Mouse (Mus musculus): Measurements from ENCODE around the gene Exosc10.

Exosc10 gene

DNA sequence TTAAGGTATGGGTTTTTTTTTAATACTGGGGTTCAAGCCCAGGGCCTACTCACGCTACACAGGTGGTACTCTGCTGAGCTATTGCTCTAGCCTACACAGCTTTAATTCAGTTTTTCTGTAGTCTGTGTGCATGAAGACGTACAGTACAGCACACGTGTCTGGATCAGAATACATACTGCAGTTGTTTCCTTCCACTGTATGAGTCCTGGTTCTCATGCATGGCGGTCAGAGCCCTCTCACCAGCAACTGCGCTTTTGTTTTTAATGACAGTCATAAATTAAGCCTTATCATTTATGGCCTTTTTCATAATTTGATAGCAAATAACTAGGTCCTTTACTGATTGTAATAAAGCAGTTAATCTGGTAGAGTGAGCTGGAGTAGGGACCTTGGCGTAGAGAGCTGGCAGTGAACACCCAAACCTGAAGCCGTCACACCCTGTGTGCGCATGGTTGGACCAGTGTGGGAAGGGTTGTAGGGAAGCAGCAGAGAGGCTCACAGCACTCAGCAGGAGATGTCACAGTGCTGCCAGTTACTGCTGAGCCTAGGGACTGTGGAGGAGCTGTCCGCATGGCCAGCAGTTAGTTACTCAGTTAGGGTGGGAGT, 12.6 kb downstream of the Exosc10 start:
- no peak for DNase-seq (ENCODE audit: low spot score in 2 of 2)

DNA sequence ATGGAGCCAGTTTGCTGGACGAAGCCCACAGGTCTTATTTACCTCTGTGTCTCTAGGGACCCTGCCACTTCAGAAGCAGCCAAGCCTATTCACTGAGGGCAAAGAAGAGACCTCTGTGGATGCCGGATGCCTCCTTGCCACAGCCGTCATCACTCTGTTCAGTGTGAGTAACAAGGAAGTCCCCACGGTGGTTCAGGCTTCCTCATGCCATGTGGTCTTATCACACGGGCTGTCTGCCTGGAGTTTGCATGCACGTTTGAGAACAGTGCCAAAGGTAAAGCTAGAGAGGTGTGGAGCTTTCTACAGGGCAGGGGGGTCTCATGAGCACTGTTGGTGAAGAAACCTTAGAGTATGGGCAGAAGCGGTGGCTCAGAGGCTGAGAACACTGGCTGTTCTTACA, 15.0 kb downstream of the Exosc10 start:
- no peak for DNase-seq (ENCODE audit: low spot score in 2 of 2)

DNA sequence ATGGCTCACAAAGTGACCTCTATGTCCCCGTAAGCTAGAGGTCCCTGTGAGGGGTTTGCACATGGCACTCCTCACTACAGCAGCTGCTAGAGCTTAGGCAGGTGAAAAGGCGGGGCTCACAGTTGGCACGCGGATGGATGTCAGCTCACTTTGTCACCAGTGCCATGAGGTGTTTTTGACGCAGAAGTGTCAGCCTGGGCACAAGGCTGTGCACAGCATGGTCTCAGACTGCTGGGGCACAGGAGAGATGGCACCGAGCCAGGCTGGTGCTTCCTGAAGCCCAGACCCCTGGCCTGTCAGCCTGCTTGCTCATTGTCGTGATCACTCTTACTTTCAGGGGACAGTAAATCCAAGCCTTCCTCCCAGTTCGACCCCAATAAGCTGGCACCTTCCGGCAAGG, 22.5 kb downstream of the Exosc10 start:
- DNase-seq (ENCODE audit: low spot score in 2 of 2): no peak

DNA sequence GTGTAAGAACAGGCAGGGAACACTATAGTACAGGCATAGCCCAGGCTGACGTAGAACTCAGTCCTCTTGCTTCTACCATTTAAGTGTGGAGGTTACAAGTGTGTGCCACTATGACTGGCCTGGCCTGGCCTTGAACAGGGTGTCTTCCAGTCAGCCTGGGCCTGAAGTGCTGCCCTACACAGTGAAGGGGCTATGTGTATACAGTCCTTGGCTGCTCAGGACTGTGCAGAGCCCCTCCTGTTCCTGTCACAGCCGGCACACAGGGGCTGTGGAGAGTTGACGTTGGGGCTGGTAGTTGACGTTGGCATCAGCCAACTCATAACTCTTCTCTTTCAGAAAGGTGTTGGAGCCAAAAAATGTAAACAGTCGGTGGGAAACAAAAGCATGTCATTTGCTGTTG, 23.2 kb downstream of the Exosc10 start:
- DNase-seq (ENCODE audit: low spot score in 2 of 2): no peak

DNA sequence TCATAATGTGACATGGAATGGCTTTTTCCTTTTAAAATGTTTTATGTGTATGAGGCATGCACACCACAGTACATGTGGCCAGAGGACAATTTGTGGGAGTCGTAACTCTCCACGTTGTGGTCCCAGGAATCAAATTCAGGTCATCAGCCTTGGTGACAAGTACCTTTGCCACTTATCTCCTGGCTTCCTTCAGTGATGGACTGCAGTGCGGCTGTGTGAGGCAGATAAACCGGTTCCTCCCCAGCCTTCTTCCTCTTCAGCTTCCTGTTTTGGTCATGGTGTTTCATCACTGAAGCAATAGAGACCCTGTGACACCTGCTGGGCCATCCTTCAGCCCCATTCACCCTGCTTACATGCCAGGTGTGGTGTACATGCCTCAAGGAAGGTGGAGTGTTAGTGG, 25.0 kb downstream of the Exosc10 start:
- DNase-seq (ENCODE audit: low spot score in 2 of 2): no peak

DNA sequence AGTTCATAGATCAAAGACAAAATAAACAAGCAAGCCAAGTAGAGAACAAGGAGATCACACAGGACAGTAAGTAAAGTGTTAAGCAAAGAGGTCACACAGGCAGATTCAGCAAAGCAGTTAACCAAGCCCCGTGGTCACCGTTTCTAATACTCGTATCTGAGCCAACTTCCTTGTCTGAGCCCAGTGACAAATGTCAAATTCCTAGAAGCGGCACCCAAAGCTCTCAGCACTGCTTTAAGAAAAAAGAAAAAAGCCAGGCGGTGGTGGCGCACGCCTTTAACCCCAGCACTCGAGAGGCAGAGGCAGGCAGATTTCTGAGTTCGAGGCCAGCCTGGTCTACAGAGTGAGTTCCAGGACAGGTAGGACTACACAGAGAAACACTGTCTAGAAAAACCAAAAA, 28.4 kb downstream of the Exosc10 start:
- DNase-seq (ENCODE audit: low spot score in 2 of 2): no peak

DNA sequence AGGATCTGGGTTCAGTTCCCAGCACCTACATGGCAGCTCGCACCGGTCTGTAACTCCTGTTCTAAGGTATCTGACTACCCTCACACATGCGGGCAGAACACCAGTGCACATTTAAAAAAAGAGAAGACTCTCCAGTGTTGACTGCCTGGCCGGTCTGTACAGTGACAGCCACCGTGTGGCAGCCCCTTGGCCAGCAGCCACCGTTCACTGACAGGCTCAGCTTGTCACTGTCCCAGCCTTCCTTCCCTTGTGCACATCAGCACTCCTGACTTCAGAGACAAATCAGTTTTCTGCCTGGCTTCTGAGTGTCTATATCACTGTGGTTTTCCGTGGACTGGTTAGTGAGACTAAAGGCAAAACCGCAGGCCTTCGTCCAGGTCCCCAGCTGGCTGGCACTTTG, 30.6 kb downstream of the Exosc10 start:
- no peak for DNase-seq (ENCODE audit: low spot score in 2 of 2)

DNA sequence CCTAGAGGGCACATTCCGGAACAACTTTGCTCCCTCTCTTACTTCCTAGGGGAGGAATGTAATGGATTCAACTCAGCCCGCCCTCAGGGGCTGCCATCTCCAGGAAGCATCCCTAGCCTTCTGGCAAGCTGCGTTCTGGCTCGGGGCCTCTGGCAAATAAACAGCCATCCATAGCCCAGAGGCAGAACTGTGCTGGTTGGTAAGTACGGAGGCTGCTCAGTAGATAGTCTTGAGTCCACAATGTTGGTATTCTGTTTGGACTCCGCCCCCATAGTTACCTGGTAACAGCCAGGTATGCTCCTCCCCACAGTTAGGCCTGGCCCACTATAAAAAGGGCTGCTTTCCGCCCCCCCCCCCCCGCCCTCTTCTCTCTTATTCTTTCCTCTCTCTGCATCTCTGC, 31.3 kb downstream of the Exosc10 start:
- DNase-seq (ENCODE audit: low spot score in 2 of 2): no peak

DNA sequence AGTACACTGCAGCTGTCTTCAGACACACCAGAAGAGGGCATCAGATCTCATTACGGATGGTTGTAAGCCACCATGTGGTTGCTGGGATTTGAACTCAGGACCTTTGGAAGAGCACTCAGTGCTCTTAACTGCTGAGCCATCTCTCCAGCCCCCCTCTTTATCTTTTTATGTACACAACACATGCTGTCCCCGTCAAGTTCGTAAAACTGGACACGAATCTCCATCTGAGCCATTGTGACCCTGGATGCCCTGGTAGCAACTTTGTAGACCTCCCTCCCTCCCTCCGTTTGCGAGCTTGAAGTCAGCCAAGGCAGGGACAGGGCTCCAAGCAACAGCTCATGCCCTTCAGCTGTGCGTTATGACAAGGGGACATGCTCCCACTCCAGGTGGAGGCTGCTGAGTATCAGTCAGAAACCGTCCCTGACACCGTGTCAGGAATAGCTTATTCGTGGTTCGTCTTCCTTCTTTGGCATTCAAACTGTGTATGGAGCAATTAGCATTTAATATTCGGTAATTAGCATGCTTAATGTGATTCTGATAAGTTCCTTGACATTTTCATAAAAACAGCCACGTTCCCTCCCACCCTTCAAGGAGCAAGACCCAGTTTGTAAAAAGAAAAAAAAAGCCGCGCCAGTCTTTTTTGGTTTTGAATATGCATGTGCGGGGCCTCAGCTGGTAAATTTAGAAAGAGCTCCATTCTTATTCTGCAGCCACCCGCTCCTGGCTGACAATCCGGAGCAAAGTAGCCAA, 32.4 kb downstream of the Exosc10 start:
- no peak for DNase-seq (ENCODE audit: low spot score in 2 of 2)

DNA sequence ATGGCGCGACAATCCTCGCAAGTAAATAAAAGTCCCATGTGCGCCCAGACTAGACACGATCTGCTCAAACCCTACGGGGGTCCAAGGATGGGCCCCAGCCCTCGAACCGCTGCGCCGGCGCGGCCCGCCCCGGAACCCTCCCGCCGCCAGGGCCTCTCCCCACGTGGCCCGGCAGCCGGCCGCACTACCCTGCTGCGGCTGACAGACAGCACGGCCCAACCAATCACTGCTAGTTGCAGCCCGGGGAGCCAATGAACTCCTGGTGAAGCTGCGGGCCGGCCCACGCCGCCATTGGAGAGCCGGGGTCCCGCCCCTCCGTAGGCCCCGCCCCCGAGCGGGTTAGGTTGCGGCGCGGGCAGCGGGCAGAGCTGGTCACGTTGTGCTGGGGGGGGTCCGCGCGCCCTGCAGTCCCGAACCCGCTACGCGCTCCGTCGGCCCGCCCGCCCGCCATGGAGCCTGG, 33.0 kb downstream of the Exosc10 start, which contains the start of gene Srm:
Gene Srm (plus strand): TSS at position 333 of the 460 bp plus-strand sequence.
- DNase-seq (ENCODE audit: low spot score in 2 of 2): peak; percentile 91 to 95

DNA sequence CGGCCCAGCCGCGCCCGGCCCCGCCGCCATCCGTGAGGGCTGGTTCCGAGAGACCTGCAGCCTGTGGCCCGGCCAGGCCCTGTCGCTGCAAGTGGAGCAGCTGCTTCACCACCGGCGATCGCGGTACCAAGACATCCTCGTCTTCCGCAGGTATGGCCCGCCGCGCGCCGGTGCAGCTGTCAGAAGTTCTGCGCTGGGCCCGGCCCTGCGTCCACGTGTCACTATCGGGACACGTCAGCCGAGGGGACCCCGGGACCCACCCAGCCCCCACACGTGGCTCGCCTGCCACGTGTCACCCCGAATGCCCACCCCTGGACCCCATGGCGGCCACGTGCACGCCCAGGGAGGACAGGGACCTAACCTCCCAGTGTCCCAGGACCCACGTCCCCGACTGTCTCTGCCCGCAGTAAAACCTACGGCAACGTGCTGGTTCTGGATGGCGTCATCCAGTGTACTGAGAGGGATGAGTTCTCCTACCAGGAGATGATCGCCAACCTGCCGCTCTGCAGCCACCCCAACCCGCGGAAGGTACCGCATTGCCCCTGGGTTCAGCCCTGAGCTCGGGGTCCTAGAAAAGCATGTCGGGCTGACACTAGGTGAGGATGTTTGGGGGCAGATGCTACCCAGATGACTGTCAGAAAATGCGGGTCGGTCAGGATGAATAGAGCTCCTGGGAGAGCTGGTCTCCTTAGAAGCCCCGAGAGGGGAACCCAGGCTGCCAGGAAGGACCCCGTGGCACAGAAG, 33.6 kb downstream of the Exosc10 start:
- DNase-seq (ENCODE audit: low spot score in 2 of 2): no peak

DNA sequence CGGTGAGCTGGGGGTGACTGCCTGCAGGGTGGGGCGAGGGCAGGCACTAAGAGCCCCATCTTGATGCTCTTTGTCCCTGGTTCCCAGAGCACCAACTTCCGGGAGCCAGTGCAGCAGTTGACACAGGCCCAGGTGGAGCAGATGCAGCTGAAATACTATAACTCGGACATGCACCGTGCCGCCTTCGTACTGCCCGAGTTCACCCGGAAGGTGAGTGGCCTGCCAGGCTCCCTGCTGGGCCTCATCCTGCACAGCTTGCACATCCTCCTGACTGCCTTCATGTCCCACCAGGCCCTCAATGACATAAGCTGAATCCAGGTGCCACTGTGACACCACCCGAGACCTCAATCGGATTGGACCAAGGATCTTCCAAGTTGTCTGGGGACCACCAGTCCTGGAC, 35.8 kb downstream of the Exosc10 start:
- DNase-seq (ENCODE audit: low spot score in 2 of 2): no peak

DNA sequence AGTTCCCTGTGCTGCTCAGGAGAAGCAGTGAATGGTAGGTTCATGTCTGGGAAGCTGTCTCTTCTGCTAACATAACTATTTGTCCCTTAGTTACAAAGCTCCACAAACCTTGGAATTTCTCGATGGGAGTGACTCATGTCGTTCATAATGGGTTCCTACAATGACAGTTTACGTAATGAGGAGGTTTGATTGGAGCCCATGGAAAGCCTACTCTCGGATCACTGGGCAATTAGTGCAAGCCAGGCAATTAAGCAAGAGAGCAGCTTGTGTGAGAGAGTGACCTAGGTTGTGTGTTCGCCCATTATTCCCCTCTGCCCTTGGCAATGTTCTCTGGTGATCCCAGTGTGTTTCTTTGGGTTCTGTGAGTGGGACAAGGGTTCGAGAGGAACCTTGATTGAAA, 37.7 kb downstream of the Exosc10 start:
- no peak for DNase-seq (ENCODE audit: low spot score in 2 of 2)

DNA sequence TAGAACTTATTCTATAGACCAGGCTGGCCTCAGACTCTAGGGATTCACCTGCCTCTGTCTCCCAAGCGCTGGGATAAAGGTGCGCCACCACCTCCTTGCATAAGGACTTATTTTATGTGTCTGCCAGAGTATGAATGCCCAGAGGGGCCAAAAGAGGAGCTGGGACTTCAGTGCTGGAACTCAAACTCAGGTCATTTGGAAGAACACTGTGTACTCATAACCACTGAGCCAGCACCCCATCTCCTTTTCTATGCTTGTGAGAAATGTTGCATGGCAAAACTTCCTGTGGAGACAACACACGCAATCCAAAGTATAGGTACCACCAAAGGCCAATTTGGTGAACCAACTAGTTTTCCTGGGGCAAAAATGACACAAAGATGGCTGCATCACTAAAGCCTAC, 38.5 kb downstream of the Exosc10 start:
- DNase-seq (ENCODE audit: low spot score in 2 of 2): no peak

DNA sequence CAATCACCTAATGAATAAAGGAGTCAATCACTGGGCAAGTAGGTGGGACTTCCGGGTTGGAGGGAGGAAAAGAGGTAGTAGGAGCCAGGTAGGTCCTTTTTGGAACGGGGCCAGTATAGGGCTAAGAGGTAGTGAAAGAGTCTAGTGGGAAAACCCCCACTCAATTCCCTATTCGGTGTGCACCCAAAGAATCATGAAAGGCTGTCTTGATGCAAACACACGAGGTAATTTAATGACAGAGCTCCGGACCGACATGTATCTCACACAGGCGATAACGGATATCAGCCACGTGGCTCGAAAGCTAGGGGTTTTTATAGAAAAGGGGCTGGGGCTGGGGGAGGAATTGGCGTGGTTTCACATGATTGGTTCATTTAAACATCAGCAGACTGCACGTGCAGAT, 40.6 kb downstream of the Exosc10 start:
- no peak for DNase-seq (ENCODE audit: low spot score in 2 of 2)

DNA sequence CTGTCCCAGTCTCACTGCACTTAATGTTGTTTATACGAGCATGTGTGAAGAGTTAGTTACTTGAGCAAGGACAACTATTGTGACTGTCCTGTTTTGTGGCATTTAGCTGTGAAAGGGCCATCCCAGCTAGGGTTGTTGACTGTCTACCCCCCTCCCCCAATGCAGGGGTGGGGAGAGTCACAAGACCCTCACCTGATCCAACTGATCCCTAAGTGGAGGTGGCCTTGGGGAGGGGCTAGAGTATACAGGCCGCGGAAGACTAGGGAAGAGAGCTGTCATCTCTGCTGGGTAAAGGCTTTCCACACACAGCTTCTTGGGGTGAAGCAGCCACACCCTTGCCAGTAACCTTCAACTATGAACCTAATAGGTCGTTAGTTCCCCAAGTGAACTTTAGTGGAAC, 42.1 kb downstream of the Exosc10 start:
- DNase-seq (ENCODE audit: low spot score in 2 of 2): no peak

DNA sequence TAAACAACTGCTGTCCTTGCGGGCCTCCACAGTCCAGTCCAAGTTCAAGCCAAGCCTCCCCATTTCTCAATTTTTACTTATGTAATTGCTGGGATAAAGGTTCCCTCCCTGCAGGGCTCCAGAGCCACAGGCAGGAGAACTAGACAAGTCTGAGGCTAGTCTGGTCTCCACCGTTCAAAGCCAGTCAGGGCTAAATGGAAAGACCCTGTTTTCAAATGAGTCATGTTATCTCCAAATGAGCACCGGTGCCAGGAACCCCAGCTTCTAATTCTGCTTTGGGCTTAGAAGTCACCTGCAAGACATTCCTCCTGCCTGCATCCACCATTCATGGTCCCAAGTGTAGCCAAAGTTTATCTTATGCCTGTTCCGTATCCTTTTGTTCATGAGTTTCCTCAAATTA, 43.6 kb downstream of the Exosc10 start:
- no peak for DNase-seq (ENCODE audit: low spot score in 2 of 2)

DNA sequence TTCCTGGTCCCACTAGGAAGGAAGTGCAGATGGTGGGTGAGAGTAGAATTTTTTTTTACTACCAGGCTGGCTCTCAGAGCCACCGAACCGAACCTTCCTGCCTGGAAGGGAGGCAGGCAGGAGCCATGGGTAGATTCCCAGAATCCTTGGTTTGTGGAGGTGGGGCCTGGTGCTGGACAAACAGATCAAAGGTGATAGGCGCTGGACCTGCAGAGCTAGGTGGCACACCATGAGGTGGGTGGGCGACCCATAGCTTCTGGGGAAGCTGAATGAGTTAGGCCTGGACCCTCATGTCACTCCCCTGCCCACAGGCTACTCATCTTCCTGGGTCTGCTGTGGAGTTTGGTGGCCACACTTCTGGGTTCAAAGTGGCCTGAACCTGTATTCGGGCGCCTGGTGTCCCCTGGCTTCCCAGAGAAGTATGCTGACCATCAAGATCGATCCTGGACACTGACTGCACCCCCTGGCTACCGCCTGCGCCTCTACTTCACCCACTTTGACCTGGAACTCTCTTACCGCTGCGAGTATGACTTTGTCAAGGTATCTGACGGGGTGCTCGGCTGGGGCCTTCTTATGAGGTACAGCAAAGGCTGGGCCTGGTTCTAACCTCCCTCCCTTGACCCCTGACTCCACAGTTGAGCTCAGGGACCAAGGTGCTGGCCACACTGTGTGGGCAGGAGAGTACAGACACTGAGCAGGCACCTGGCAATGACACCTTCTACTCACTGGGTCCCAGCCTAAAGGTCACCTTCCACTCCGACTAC, 44.3 kb downstream of the Exosc10 start, which contains the start of gene Masp2:
Gene Masp2 (plus strand): TSS at position 198 of the 764 bp plus-strand sequence.
- no peak for DNase-seq (ENCODE audit: low spot score in 2 of 2)

DNA sequence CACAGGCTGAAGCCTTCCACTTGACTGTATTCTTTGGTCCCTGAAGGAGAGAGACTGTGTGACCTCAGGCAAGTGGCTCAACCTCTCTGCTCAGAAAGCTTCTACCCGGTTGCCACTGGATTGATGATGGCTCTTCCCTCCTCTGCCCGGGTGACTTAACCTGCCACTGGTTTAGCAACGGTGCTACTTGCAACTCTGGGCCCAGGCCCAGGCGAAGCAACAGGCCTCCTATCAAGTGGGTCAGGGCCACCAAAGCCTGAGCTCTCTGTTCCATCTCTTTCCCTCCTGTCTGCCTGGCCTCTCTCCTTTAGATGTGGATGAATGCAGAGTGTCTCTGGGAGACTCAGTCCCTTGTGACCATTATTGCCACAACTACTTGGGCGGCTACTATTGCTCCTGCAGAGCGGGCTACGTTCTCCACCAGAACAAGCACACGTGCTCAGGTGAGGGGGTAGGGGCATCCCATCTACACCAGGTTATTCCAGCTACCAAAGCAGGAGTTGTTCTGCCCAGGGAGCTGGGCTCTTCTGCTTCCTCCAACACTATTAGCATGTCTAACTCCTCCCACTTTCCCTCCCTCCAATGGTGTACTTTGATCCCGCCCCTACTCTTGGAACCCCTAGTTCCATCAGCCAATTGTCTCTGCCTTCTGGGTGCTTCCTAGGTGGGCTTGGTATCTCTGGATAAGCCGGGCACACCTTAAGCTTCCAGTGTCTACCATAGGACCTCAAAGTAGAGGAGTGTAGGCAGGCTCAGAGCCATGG, 45.3 kb downstream of the Exosc10 start:
- DNase-seq (ENCODE audit: low spot score in 2 of 2): no peak

DNA sequence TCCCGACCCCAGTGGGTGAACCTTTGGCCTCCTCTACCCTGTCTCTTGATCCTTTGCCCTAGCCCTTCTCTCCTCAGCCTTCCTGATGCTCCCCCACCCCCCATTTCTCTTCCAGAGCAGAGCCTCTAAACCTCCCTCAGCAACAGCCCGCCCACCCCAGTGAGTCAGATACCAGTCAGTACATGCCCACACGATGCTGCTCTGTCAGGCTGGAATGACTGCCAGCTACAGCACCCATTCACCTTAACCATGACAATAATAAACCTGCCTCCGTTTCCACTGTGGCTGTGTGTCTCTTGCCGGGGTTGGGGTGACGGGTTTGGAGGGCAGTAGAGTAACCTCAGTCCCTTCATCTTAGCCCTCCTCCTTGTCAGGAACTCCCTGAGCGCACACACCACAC, 45.9 kb downstream of the Exosc10 start:
- DNase-seq (ENCODE audit: low spot score in 2 of 2): no peak

DNA sequence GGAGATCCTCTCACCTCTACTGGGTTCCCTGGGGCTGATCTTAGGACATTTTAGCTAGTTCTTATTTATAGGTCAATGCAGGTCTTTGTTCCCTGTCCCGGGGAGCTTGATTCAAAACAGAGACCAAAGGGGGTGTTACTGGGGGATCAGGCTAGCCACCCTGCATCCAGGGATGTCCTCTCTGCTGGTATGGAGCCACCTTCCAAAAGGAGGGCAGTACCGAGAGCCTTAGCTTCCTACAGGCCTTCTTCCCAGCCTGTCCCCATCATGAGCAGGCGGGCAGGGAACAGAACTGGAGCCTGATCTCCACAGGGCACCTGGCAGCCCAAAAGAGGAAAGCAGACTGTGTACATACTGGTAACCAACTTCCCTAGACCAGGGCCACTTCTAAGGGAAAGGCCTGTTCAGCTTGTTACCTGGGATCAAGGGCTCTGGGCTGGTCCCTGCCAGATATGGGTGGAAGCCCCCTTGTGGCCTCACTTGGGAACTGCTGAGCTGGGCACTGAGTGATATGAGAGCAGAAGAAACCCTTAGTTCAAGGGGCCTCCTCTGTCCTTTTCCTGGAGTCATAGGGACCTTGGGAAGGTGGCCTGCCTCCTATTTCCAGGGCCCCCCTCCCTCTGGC, 46.4 kb downstream of the Exosc10 start:
- DNase-seq (ENCODE audit: low spot score in 2 of 2): peak; percentile 32 to 65

Data from spleen, postnatal 14 days (tissue).